Mouse (Mus musculus) forebrain, embryonic 15.5 days (tissue): ENCODE results near the gene Pqlc2. TPM values are rescaled to one million over a fixed set of nuclear protein-coding genes. Genes with fewer than 3 reads are reported as not detected.

ENCODE experiments used
- ATAC-seq: fragments of 200-750 bp; cut with Nextera tagmentation; replicated peaks from 2 replicates; pipeline ENCODE4 v1.8.0; 2017; ENCODE audit warnings: mild to moderate bottlenecking, moderate TSS enrichment, moderate library complexity
- H3K27ac ChIP-seq: fragments of 300-500 bp; sonication (generic); replicated peaks from 2 replicates; pipeline ENCODE4 v1.5.1; 2015; ENCODE audit warnings: mild to moderate bottlenecking, inconsistent platforms
- H3K27me3 ChIP-seq: fragments of 300-500 bp; sonication (generic); 2 replicates; pipeline ENCODE4 v1.6.1; 2015; ENCODE audit warnings: inconsistent platforms
- H3K36me3 ChIP-seq: fragments of 300-500 bp; sonication (generic); 2 replicates; pipeline ENCODE4 v1.6.1; 2015; ENCODE audit warnings: mild to moderate bottlenecking, inconsistent platforms
- H3K4me1 ChIP-seq: fragments of 300-500 bp; sonication (generic); 2 replicates; pipeline ENCODE4 v1.6.1; 2015; ENCODE audit warnings: inconsistent platforms
- H3K4me2 ChIP-seq: fragments of 300-500 bp; sonication (generic); replicated peaks from 2 replicates; pipeline ENCODE4 v1.6.1; 2015; ENCODE audit warnings: mild to moderate bottlenecking, inconsistent platforms
- H3K4me3 ChIP-seq: fragments of 300-500 bp; sonication (generic); 2 replicates; pipeline ENCODE4 v1.5.1; 2015; ENCODE audit warnings: mild to moderate bottlenecking, inconsistent platforms
- H3K9ac ChIP-seq: fragments of 300-500 bp; sonication (generic); replicated peaks from 2 replicates; pipeline ENCODE4 v1.6.1; 2015; ENCODE audit warnings: mild to moderate bottlenecking, inconsistent platforms
- H3K9me3 ChIP-seq: fragments of 300-500 bp; sonication (generic); 2 replicates; pipeline ENCODE4 v1.6.1; 2016; ENCODE audit warnings: inconsistent platforms
- WGBS: fragments of 180-500 bp; shearing (Covaris S2); methylation state at CpG from one replicate; pipeline ENCODE4 v1.1.7; 2015; ENCODE audit warnings: mixed read lengths; 5-methylcytosine and 5-hydroxymethylcytosine counted together
- polyA plus RNA-seq: library from polyadenylated mRNA; unstranded; fragments of >200 nt; fragmentation: Nextera tagmentation; extraction: Ambion mirVana; gene quantifications from 2 replicates; pipeline ENCODE4 v1.2.1, GENCODE M21; 2015

The Pqlc2 gene
- polyA plus RNA-seq, 1 experiment from 2014 or later, result 10.6 TPM

DNA sequence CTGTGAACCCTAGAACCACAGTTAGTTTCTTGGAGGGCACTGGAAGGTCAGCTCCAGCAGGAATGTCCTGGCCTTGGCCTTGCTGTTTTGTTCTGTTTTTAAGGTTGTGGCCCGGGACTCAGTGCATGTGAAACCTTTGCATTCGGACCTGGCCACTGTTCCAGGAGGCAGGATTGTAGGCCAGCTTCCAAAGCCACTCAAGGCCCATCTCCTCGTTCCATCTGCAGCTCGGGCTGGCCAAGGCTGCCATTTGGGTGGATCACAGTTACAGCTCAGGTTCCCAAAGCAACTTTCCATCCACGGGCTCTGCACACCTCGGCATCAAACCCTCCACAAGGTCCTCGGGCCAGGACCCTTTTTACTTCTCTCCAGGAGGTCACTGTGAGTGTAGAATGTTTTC, 35.9 kb downstream of the Pqlc2 start:
- no peaks in the 10 kb centered on the region for H3K27me3 ChIP-seq
- H3K27ac ChIP-seq, result no peak overlapping the region
- H3K4me3 ChIP-seq, result no peak overlapping the region
- H3K9me3 ChIP-seq, result no peaks in the 10 kb centered on the region
- ATAC-seq, result no peak
- no peaks in the 10 kb centered on the region for H3K36me3 ChIP-seq
- H3K4me1 ChIP-seq, result no peaks in the 10 kb centered on the region
- H3K4me2 ChIP-seq, result no peak overlapping the region
- H3K9ac ChIP-seq, result no peak overlapping the region
- WGBS, result 96% methylated on average over 7 of the region's 7 CpGs

DNA sequence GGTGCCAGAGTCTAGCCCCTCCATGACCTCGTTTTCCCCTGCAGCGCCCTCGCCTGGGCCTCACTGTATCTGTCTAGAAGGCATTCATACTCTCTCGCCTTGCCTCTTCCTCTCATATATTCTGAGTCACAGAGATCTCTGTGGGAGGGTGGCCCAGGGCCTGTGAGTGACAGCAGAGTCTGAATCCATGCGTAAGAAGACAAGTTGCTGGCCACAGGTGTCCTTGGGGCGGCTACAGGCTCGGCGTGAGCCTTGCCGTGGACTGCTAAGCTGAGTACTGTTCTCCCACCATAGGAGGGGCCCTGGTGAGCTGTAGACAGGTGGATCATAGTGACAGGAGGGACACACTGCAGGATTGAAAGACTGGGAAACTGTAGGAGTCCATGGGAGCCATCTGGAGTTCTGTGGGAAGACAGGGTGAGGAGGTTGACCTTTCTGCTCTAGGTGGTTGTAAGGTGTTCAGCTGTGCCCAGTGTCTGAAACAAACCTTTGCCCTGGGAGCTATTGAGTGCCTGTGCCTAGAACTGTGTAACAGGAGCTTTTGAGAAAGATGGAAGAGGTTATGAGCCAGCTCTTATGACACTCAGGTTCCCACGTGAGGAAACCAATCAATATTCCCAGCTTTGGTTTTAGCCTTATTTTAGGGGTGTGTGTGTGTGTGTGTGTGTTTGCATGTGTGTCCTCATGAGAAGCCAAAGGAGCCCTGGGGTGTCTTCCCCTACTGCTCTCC, 37.4 kb downstream of the Pqlc2 start:
- no peaks in the 10 kb centered on the region for H3K4me1 ChIP-seq
- no peak overlapping the region for H3K9ac ChIP-seq
- 93% methylated on average over 10 of the region's 10 CpGs for WGBS
- no peak overlapping the region for H3K4me3 ChIP-seq
- H3K36me3 ChIP-seq, result no peaks in the 10 kb centered on the region
- H3K27ac ChIP-seq, result no peak overlapping the region
- H3K9me3 ChIP-seq, result no peaks in the 10 kb centered on the region
- no peak for ATAC-seq
- no peaks in the 10 kb centered on the region for H3K27me3 ChIP-seq
- no peak overlapping the region for H3K4me2 ChIP-seq

DNA sequence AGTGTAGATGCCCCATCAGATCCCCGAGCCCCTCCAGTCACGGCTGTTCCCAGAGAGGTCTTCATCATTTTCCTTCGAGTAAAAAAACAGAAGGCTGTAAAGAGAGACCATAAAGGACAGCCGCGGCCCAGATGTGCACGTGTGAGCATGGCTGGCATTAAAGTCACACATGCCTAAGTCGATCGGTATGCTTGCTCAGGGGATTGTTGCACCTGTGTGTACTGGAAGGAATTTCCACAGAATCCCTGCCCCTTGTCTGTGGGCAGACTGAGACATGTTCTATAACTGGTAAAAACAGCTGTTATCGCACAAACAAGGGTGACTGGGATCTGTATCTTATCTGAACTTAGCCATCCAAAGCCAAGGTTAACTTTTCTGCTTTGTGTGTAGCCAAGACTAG, 38.9 kb downstream of the Pqlc2 start:
- H3K9me3 ChIP-seq, result no peaks in the 10 kb centered on the region
- no peak overlapping the region for H3K4me3 ChIP-seq
- H3K4me1 ChIP-seq, result no peaks in the 10 kb centered on the region
- H3K27ac ChIP-seq, result no peak overlapping the region
- H3K36me3 ChIP-seq, result no peaks in the 10 kb centered on the region
- no peak overlapping the region for H3K9ac ChIP-seq
- WGBS, result 92% methylated on average over 9 of the region's 9 CpGs
- H3K27me3 ChIP-seq, result no peaks in the 10 kb centered on the region
- H3K4me2 ChIP-seq, result no peak overlapping the region
- no peak for ATAC-seq

DNA sequence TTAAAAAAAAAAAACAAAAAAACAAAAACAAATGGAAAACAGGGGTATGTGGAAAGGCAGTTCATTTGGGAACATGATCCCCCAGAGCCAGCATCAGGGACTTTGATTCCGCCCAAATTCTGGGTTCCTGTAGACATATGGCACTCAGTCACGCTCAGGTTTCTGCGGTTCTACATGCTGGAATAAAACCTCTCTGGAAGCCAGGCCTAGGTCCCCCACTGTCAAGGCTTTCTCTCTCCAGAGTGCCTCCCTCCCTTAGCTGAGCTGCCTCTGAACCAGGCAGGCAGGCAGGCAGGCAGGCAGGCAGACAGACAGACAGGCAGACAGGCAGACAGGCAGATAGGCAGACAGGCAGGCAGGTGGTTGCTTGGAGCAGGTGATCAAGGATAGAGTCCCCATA, 40.3 kb downstream of the Pqlc2 start:
- no peaks in the 10 kb centered on the region for H3K4me1 ChIP-seq
- no peaks in the 10 kb centered on the region for H3K9me3 ChIP-seq
- ATAC-seq, result no peak
- H3K27ac ChIP-seq, result no peak overlapping the region
- 93% methylated on average over 3 of the region's 3 CpGs for WGBS
- no peak overlapping the region for H3K4me2 ChIP-seq
- H3K4me3 ChIP-seq, result no peak overlapping the region
- H3K27me3 ChIP-seq, result no peaks in the 10 kb centered on the region
- no peak overlapping the region for H3K9ac ChIP-seq
- no peaks in the 10 kb centered on the region for H3K36me3 ChIP-seq

DNA sequence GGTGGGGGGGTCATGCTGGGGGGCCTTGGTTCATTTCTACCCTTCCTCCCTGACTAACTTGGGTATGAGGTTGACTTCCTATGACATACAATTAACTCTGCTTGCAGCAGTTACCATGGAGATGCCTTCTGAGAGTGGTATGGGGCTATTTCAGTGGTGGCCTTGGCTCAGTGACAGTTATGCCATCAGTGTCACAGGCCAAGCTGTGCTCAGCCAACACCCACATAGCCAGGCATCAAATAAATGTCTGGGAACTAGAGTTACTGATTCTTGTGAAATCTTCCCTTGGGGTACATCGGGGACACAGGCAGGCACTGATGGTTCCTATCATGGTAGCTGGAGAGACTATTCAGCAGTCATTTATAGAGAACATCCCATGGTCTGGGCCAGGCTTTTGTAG, 42.3 kb downstream of the Pqlc2 start:
- WGBS, result 94% methylated on average over 1 of the region's 1 CpGs
- no peak overlapping the region for H3K4me2 ChIP-seq
- H3K4me3 ChIP-seq, result no peak overlapping the region
- no peaks in the 10 kb centered on the region for H3K27me3 ChIP-seq
- H3K36me3 ChIP-seq, result peaks cover 8% of the 10 kb centered on the region; the same call in 1 of the 2 replicates
- no peaks in the 10 kb centered on the region for H3K4me1 ChIP-seq
- H3K9ac ChIP-seq, result no peak overlapping the region
- no peak for ATAC-seq
- H3K27ac ChIP-seq, result no peak overlapping the region
- no peaks in the 10 kb centered on the region for H3K9me3 ChIP-seq

DNA sequence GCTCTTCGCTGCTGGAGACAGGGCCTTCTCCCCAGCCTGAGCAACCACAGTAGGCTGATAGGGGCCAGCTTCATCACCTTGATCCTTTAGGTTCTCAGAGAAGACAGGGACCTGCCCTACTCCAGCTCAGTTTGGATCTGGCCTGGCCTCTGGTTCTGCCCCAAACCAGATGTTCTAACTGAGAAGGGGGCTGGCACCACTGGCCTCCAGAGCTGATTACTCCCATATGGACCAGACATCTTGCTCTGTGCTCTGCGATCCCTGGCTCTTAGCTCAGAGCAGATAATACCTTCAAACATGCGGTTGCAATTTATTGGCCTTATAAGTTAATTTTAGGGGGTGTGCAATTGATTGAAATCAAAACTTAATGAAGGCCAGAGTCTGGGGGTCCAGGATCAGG, 43.2 kb downstream of the Pqlc2 start:
- Histone ChIP-seq H3K27me3 (no peaks in the 10 kb centered on the region), H3K4me2 (no peak overlapping the region), H3K36me3 (peaks cover 15% of the 10 kb centered on the region), H3K9me3 (no peaks in the 10 kb centered on the region), H3K4me1 (no peaks in the 10 kb centered on the region), H3K4me3 (no peak overlapping the region), H3K9ac (no peak overlapping the region), H3K27ac (no peak overlapping the region)
- ATAC-seq, result no peak
- WGBS, result 90% methylated on average over 3 of the region's 3 CpGs

DNA sequence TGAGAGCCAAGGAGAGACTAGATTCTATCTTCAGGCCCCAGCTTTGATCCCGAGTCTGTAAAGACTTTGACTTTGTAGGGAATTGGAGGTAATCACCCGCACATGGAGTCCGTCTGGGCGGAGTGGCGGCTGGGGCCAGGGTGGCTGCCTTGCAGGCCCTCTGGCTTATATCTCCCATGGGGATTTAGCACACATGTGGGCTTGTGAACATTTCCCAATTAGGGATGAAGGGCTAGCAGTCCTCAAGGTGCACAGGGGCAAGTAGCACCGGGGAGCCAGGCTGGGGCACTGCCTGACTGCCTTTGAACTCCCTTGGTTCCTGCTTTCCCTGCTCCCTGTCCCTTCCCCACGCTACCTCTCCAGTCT, 44.0 kb downstream of the Pqlc2 start:
- WGBS, result 84% methylated on average over 7 of the region's 7 CpGs
- no peaks in the 10 kb centered on the region for H3K4me1 ChIP-seq
- H3K4me2 ChIP-seq, result no peak overlapping the region
- peaks cover 15% of the 10 kb centered on the region for H3K36me3 ChIP-seq
- ATAC-seq, result no peak
- no peaks in the 10 kb centered on the region for H3K9me3 ChIP-seq
- H3K27ac ChIP-seq, result no peak overlapping the region
- H3K4me3 ChIP-seq, result no peak overlapping the region
- no peaks in the 10 kb centered on the region for H3K27me3 ChIP-seq
- H3K9ac ChIP-seq, result no peak overlapping the region

DNA sequence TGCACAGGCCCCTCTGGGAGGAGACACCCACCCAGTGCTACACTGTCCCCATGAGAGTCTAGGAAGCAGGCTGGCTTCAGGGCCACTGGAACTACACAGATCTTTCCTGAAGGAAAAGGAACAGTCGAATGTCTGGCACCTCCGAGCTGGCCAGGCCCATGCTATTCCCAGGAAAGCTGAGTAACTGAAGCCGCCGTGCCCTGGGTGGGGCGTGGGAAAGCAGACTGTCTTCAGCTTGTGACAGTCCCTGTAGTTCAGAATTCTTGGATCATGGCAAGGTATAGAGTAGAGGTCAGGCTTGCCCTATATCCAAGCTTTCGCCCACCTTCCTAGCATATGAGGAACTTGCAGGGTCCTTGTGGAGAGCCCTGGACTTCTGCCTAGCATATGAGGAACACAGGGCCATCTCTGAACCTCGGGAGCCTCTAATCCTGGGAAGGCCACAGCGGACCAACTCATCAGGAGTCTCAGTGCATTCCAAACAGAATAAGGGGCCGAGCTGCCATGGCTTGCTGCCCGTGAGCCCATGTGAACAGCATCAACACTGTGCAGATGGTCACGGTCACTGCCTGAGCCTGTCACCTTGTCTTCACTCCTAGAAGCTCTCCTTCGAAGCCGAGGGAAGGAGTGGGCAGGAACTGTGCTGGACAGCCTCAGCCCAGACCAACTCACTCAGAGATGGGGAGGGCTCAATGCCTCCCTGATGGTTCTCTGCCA, 44.6 kb downstream of the Pqlc2 start:
- WGBS, result 92% methylated on average over 13 of the region's 13 CpGs

DNA sequence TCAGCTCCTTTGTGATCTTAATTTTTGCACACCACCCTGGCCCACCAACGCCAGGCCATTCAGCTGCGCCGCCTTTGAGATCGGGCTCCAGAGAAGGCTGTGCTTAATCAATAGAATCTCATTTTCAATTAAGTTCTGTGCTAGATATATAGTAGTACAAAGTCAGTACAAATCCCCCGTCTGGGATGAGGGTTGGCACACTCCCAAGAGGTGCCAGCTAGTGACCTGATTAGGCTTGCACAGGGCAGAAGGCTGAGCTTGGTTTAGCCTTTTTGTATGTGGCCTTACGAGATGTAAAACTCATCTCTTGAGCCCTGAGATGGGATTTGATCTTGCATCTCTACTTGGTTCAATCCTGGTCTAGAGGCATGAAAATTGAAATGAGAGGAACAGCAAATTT, 47.5 kb downstream of the Pqlc2 start:
- H3K9me3 ChIP-seq, result no peaks in the 10 kb centered on the region
- no peak overlapping the region for H3K4me3 ChIP-seq
- no peak overlapping the region for H3K4me2 ChIP-seq
- no peaks in the 10 kb centered on the region for H3K4me1 ChIP-seq
- H3K27ac ChIP-seq, result no peak overlapping the region
- H3K36me3 ChIP-seq, result peaks cover 23% of the 10 kb centered on the region
- H3K27me3 ChIP-seq, result no peaks in the 10 kb centered on the region
- ATAC-seq, result no peak
- 68% methylated on average over 6 of the region's 6 CpGs for WGBS
- no peak overlapping the region for H3K9ac ChIP-seq

More for the DNA sequence above, 44.6 kb downstream of the Pqlc2 start:
- H3K27ac ChIP-seq, result no peak overlapping the region
- no peak for ATAC-seq
- H3K9me3 ChIP-seq, result no peaks in the 10 kb centered on the region
- peaks cover 15% of the 10 kb centered on the region for H3K36me3 ChIP-seq
- no peak overlapping the region for H3K4me3 ChIP-seq
- H3K4me2 ChIP-seq, result no peak overlapping the region
- H3K9ac ChIP-seq, result no peak overlapping the region
- H3K4me1 ChIP-seq, result no peaks in the 10 kb centered on the region
- no peaks in the 10 kb centered on the region for H3K27me3 ChIP-seq

DNA sequence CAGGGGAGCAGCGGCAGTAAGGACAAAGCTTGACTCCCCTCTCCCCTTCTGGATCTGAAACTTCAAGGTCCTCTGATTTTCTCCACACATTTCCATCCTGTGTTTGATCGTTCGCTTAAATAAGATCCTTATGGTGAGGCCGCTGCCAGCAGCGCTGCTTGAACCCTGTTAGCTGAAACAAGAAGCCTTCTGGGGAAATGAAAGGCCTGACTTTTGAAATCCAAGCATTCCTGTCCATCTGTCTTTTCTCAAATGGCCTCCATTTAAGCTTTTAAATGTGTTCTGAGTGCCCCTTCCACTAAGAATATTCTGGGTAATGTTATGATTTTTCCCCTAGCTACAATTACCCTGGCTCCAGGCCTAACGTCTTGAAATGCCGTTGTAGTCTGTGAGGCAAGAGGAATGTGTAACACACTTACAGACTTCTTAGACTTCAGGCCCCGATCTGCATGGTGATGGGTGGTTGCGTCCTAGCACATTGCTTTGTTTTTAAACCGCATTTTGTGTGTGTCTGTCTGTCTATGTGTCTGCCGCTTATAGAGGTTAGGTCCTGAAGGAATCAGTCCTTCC, 51.1 kb downstream of the Pqlc2 start:
- H3K27me3 ChIP-seq, result no peaks in the 10 kb centered on the region
- no peak overlapping the region for H3K4me3 ChIP-seq
- no peak overlapping the region for H3K4me2 ChIP-seq
- H3K9ac ChIP-seq, result no peak overlapping the region
- no peak for ATAC-seq
- H3K27ac ChIP-seq, result no peak overlapping the region
- H3K36me3 ChIP-seq, result peaks cover 32% of the 10 kb centered on the region
- H3K4me1 ChIP-seq, result no peaks in the 10 kb centered on the region
- WGBS, result 88% methylated on average over 11 of the region's 11 CpGs
- no peaks in the 10 kb centered on the region for H3K9me3 ChIP-seq

DNA sequence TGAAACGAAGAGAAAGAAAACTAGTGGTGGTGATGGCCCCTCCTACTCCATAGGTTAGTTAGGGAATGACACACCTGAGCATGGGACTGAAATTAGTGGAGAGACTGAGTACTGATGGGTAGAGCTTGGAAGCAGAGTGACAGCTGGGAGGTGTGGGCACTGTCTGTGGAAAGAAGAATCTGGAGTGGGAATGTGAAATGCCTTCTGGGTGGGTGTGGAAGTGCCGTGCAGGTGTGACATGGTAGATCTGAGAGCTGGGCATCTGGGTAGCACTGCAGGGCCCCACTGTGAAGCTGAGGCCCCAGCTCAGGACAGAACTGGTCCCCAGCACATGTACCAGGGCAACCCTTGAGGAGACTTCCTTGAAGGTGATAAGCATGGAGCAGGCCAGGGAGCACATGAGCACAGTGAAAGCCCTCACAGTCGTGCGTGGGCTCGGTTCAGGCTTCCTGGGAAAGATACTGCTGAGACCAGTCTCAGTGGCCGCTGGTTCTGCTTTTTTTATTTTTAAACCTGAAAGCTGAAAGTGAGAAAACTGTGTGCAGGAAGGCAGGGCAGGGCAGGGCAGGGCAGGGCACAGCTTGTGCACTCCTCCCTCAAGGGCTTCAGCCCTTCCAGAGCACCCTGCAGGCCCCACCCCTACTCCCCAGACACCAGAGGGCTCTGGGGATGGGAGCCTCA, 51.7 kb downstream of the Pqlc2 start:
- ATAC-seq, result no peak

DNA sequence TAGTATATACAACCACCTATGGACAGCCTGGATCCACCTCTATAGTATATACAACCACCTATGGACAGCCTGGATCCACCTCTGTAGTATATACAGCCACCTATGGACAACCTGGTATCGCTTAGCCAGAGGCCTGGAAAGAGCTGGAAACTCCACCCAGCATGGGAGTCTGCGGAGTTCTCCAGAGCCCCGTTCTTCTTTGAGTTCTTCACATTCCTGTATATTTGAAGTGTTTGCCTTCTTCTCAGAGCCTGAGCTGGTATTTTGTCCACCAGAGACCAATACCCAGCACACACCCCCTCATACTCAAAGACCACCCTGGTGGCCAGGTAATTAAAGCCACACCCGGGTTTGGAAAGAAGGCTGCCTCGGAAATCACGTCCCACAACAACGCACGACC, 53.8 kb downstream of the Pqlc2 start:
- Histone ChIP-seq H3K36me3 (peaks cover 17% of the 10 kb centered on the region), H3K27me3 (no peaks in the 10 kb centered on the region), H3K9ac (no peak overlapping the region), H3K27ac (no peak overlapping the region), H3K4me1 (peaks cover 2% of the 10 kb centered on the region), H3K4me2 (no peak overlapping the region), H3K9me3 (no peaks in the 10 kb centered on the region), H3K4me3 (no peak overlapping the region)
- 87% methylated on average over 8 of the region's 8 CpGs for WGBS
- no peak for ATAC-seq

More for the DNA sequence above, 51.7 kb downstream of the Pqlc2 start:
- 87% methylated on average over 6 of the region's 6 CpGs for WGBS
- Histone ChIP-seq H3K27me3 (no peaks in the 10 kb centered on the region), H3K9me3 (no peaks in the 10 kb centered on the region), H3K4me3 (no peak overlapping the region), H3K4me2 (no peak overlapping the region), H3K27ac (no peak overlapping the region), H3K9ac (no peak overlapping the region), H3K36me3 (peaks cover 27% of the 10 kb centered on the region), H3K4me1 (no peaks in the 10 kb centered on the region)
